Mouse (Mus musculus) kidney, adult 18-20 months (tissue): ENCODE data around the gene Hdhd3.

Source experiments
- DNase-seq: peaks from one replicate; pipeline ENCODE4 v3.0.0; 2021

The Hdhd3 gene

GRCm38 (mm10) chr4:62472071-62472470, 31.2 kb downstream of the Hdhd3 start:
- no peak for DNase-seq

GRCm38 (mm10) chr4:62470598-62471051, 32.6 kb downstream of the Hdhd3 start, which contains the start of gene Wdr31:
Gene Wdr31 (minus strand): TSS chr4:62470896.
- peak; percentile 86 for DNase-seq

GRCm38 (mm10) chr4:62468158-62468557, 35.1 kb downstream of the Hdhd3 start:
- DNase-seq, result no peak

GRCm38 (mm10) chr4:62463124-62463523, 40.1 kb downstream of the Hdhd3 start:
- DNase-seq, result no peak

GRCm38 (mm10) chr4:62460348-62460747, 42.9 kb downstream of the Hdhd3 start:
- DNase-seq, result no peak

- DNase-seq, result no peak
Observed at GRCm38 (mm10) chr4:62459081-62459480, 44.2 kb downstream of the Hdhd3 start.

- peak; percentile 59 for DNase-seq
Observed at GRCm38 (mm10) chr4:62454995-62455394, 48.3 kb downstream of the Hdhd3 start.
